Comparison of ENCODE assay signal across 8 mouse cellular contexts in the genomic region with DNA sequence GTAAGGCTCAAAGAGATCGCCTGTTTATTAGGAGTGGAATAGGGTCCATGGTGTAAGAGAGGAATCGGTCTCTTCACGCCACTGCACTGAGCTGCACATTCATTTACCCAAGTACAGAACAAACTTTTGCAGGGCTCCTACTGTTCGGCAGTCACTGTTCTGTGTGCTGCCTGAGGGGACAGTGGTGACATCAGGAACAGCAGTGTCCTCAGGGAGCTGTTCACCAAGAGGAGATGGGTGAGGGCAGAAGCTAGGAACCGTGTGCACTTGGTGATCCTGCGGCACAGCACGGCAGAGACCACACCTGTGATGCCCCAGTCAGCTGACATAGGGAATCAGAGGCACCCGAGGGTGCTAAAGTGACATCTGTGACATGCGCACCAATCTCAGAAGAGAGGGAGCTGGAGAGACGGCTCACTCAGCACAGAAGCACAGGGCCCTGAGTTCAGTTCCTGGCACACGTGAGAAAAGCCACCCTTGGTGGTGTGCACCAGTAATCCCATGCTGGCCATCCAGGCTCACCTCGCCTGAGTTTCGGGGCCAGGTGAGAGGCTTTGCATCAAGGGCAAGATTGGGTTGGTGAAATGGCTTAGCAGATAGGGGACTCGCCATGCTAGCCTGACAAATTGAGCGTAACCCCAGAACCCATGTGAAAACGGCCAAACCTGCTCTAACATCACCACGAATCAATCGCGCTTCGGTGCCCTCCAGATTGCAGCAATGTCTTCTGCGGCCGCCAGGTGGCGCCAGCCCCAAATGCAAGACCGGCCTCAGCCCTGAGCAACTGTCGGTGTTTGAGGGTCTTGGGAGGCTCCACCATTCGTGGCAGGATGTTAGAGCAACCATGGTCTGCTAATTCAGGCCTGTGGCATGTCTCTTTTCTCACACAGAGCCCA. TPM values are rescaled to one million over a fixed set of nuclear protein-coding genes. Genes with fewer than 3 reads are reported as not detected.
DNase-seq lines count a peak whose midpoint lies in the region; ATAC-seq lines count a peak whose summit lies in the region.

No protein-coding gene starts in this region.

- H3K4me2 ChIP-seq in embryonic facial prominence, embryonic 12.5 days (replicated peaks) = no peak overlapping the region
- H3K4me2 ChIP-seq in kidney, embryonic 15.5 days = no peak overlapping the region
- no peak overlapping the region for H3K4me2 ChIP-seq in liver, embryonic 11.5 days

- 48% methylated on average over 26 of the region's 26 CpGs for WGBS in embryonic facial prominence, embryonic 12.5 days
- 44% methylated on average over 26 of the region's 26 CpGs for WGBS in kidney, embryonic 15.5 days
- WGBS in liver, embryonic 11.5 days = 46% methylated on average over 26 of the region's 26 CpGs

- no peaks in the 10 kb centered on the region for H3K27me3 ChIP-seq in embryonic facial prominence, embryonic 12.5 days
- H3K27me3 ChIP-seq in kidney, embryonic 15.5 days = peaks cover 5% of the 10 kb centered on the region
- 0 out of 2 replicates have a peak, but pooled peaks cover 5% of the 10 kb centered on the region for H3K27me3 ChIP-seq in liver, embryonic 11.5 days (replicated peaks; ENCODE audit: control insufficient read depth, insufficient read depth, low read length)

- H3K4me3 ChIP-seq in embryonic facial prominence, embryonic 12.5 days = no peak overlapping the region
- H3K4me3 ChIP-seq in kidney, embryonic 15.5 days (replicated peaks) = no peak overlapping the region
- no peak overlapping the region for H3K4me3 ChIP-seq in liver, embryonic 11.5 days (ENCODE audit: low read depth, low read length)

- no peaks in the 10 kb centered on the region for H3K4me1 ChIP-seq in embryonic facial prominence, embryonic 12.5 days
- peaks cover 3% of the 10 kb centered on the region; the same call in 1 of the 2 replicates for H3K4me1 ChIP-seq in kidney, embryonic 15.5 days
- H3K4me1 ChIP-seq in liver, embryonic 11.5 days (replicated peaks; ENCODE audit: control insufficient read depth, insufficient read depth, low read length) = no peaks in the 10 kb centered on the region

- DNase-seq in 416B (ENCODE audit: low read depth) = peak; percentile 73
- peak; percentile 72 for DNase-seq in adrenal gland, postnatal 25 days
- DNase-seq in heart, adult 8-10 months (ENCODE audit: low spot score) = peak; percentile 63
- DNase-seq in liver, embryonic 11.5 days (ENCODE audit: low spot score) = peak; percentile 79
- DNase-seq in naive thymus-derived CD4-positive, alpha-beta T cell, adult 2 months (ENCODE audit: low read depth) = peak; percentile 86
- peak; percentile 48 to 58 for DNase-seq in spleen, postnatal 36 days (ENCODE audit: low spot score in 2 of 2)

- ATAC-seq in embryonic facial prominence, embryonic 12.5 days (ENCODE audit: insufficient number of reproducible peaks, insufficient read depth, low FRiP score, low TSS enrichment) = peak; percentile 74
- ATAC-seq in kidney, embryonic 15.5 days (replicated peaks; ENCODE audit: low FRiP score) = peak; percentile 49; the same call in 1 of the 2 replicates
- peak; percentile 51 for ATAC-seq in liver, embryonic 11.5 days (replicated peaks; ENCODE audit: low FRiP score)

- no peak overlapping the region for H3K9ac ChIP-seq in embryonic facial prominence, embryonic 12.5 days
- no peak overlapping the region for H3K9ac ChIP-seq in kidney, embryonic 15.5 days
- H3K9ac ChIP-seq in liver, embryonic 11.5 days (ENCODE audit: low read depth, low read length) = no peak overlapping the region

- no peaks in the 10 kb centered on the region for H3K36me3 ChIP-seq in embryonic facial prominence, embryonic 12.5 days
- no peaks in the 10 kb centered on the region for H3K36me3 ChIP-seq in kidney, embryonic 15.5 days
- H3K36me3 ChIP-seq in liver, embryonic 11.5 days (ENCODE audit: control insufficient read depth, insufficient read depth, low read length) = no peaks in the 10 kb centered on the region

- no peak overlapping the region for H3K27ac ChIP-seq in embryonic facial prominence, embryonic 12.5 days
- H3K27ac ChIP-seq in kidney, embryonic 15.5 days = no peak overlapping the region
- H3K27ac ChIP-seq in liver, embryonic 11.5 days (ENCODE audit: low read depth, low read length) = no peak overlapping the region

- no peaks in the 10 kb centered on the region for H3K9me3 ChIP-seq in embryonic facial prominence, embryonic 12.5 days
- no peaks in the 10 kb centered on the region for H3K9me3 ChIP-seq in kidney, embryonic 15.5 days (replicated peaks)
- H3K9me3 ChIP-seq in liver, embryonic 11.5 days (ENCODE audit: control insufficient read depth, low read length) = no peaks in the 10 kb centered on the region

RNA-seq across cellular contexts. Expression of gene Ptgis, which starts 39.9 kb away (rescaled TPM):
- total RNA-seq in adrenal gland, postnatal 25 days (2021) = 17.7 and 24.9 TPM in 2 replicates
- polyA plus RNA-seq in embryonic facial prominence, embryonic 12.5 days (2016; fragmentation: Nextera tagmentation; extraction: Ambion mirVana) = 17.7 and 19.1 TPM in 2 replicates
- 10 to 100 TPM; 14.5 to 23.5 (median 16.9) TPM for total RNA-seq in heart, adult 8-10 months (2022)
- polyA plus RNA-seq in kidney, embryonic 15.5 days (2015; fragmentation: Nextera tagmentation; extraction: Ambion mirVana) = 18.7 and 21.1 TPM in 2 replicates
- polyA plus RNA-seq in liver, embryonic 11.5 days (2014; fragmentation: Nextera tagmentation; extraction: Ambion mirVana) = 7.4 and 7.7 TPM in 2 replicates
